Mouse (Mus musculus) lung, postnatal 4 days (tissue): ENCODE measurements around the gene Megf8.

Experiments used
- DNase-seq, 2 experiments: peaks; one replicate each; pipeline ENCODE4 v3.0.0; 2021

The Megf8 gene

GRCm38 (mm10) chr7:25410969-25411615, 94.1 kb downstream of the Megf8 start:
- DNase-seq: no peak

- no peak for DNase-seq
Observed at GRCm38 (mm10) chr7:25411861-25412260, 94.9 kb downstream of the Megf8 start.

- DNase-seq: no peak
Observed at GRCm38 (mm10) chr7:25412833-25413441, 96.0 kb downstream of the Megf8 start, which contains the start of gene Cxcl17. Cxcl17 (minus strand) TSS chr7:25412886.
